Mouse (Mus musculus) embryonic facial prominence, embryonic 13.5 days (tissue): ENCODE measurements around the gene Nt5c2. TPM values are rescaled to one million over a fixed set of nuclear protein-coding genes. Genes with fewer than 3 reads are reported as not detected.

ENCODE experiments used
- ATAC-seq: fragments of 200-750 bp; cut with Nextera tagmentation; 2 replicates; pipeline ENCODE4 v1.8.0; 2017; ENCODE audit warnings: low read depth; ENCODE audit not compliant: insufficient number of reproducible peaks, insufficient read depth, low FRiP score, low TSS enrichment
- H3K27ac ChIP-seq: fragments of 300-500 bp; sonication (generic); 2 replicates; pipeline ENCODE4 v1.5.1; 2015; ENCODE audit warnings: moderate library complexity, mild to moderate bottlenecking, inconsistent platforms
- H3K27me3 ChIP-seq: fragments of 300-500 bp; sonication (generic); 2 replicates; pipeline ENCODE4 v1.6.1; 2015; ENCODE audit warnings: mild to moderate bottlenecking, inconsistent platforms
- H3K36me3 ChIP-seq: fragments of 300-500 bp; sonication (generic); 2 replicates; pipeline ENCODE4 v1.6.1; 2015; ENCODE audit warnings: mild to moderate bottlenecking, inconsistent platforms
- H3K4me1 ChIP-seq: fragments of 300-500 bp; sonication (generic); 2 replicates; pipeline ENCODE4 v1.6.1; 2015; ENCODE audit warnings: inconsistent platforms
- H3K4me2 ChIP-seq: fragments of 300-500 bp; sonication (generic); 2 replicates; pipeline ENCODE4 v1.6.1; 2015; ENCODE audit warnings: moderate library complexity, mild to moderate bottlenecking, inconsistent platforms
- H3K4me3 ChIP-seq: fragments of 300-500 bp; sonication (generic); 2 replicates; pipeline ENCODE4 v1.5.1; 2015; ENCODE audit warnings: mild to moderate bottlenecking, inconsistent platforms
- H3K9ac ChIP-seq: fragments of 300-500 bp; sonication (generic); 2 replicates; pipeline ENCODE4 v1.6.1; 2015; ENCODE audit warnings: mild to moderate bottlenecking, inconsistent platforms
- H3K9me3 ChIP-seq: fragments of 300-500 bp; sonication (generic); 2 replicates; pipeline ENCODE4 v1.6.1; 2016; ENCODE audit warnings: inconsistent platforms
- WGBS: fragments of 180-500 bp; shearing (Covaris S2); methylation state at CpG from one replicate; pipeline ENCODE4 v1.1.7; 2015; ENCODE audit warnings: mixed read lengths; 5-methylcytosine and 5-hydroxymethylcytosine counted together
- polyA plus RNA-seq: library from polyadenylated mRNA; unstranded; fragments of >200 nt; fragmentation: Nextera tagmentation; extraction: Ambion mirVana; gene quantifications from 2 replicates; pipeline ENCODE4 v1.2.1, GENCODE M21; 2015

Gene Nt5c2
- polyA plus RNA-seq, 1 experiment from 2014 or later: 77.3 TPM

DNA sequence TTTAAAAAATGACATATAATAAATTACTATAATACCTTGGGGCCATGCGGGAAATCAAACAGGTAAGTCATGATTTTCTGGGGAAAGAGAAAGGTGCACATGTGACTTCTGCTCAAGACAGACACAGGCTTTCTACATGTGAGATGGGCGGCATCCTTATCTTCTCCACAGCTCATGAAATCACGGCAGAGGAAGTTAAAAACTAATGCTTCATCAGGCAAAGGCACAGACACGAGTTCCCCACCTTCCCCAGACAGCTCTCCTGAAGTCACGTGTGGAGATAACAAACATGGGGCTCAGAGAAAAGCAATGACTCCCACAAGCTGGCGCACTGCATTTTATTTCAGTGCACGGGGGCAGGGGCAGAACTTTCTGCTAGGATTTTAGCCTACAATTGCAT lies 121.5 kb downstream of the Nt5c2 start:
- Histone ChIP-seq H3K36me3 (peaks cover 78% of the 10 kb centered on the region), H3K4me2 (no peak overlapping the region), H3K9me3 (peaks cover 4% of the 10 kb centered on the region; the same call in 1 of the 2 replicates)

DNA sequence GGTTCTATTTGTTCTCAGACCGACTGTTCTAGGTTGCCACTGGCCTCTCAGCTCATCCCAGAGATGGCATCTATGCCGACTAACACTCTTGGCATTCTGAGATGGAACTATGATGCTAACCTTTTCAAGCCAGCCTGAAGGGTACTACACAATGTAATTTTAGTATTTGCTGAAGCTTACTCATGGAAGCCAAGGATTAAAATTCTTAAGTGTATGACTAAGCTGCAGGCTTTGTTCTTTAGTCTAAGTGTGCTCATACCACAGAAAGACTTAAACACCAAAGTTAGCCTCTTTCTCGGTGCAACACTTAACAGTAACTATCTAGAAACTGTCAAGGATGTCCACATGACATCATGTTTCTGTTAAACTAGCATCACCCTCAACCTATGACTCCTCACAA lies 122.1 kb downstream of the Nt5c2 start:
- Histone ChIP-seq H3K27ac (no peak overlapping the region), H3K27me3 (no peaks in the 10 kb centered on the region), H3K36me3 (peaks cover 78% of the 10 kb centered on the region), H3K4me2 (no peak overlapping the region), H3K4me3 (no peak overlapping the region), H3K9me3 (peaks cover 4% of the 10 kb centered on the region; the same call in 1 of the 2 replicates), H3K4me1 (no peaks in the 10 kb centered on the region), H3K9ac (no peak overlapping the region)
- WGBS: 84% methylated on average over 3 of the region's 3 CpGs
- ATAC-seq: no peak

More for the DNA sequence above, 121.5 kb downstream of the Nt5c2 start:
- H3K9ac ChIP-seq: no peak overlapping the region
- WGBS: 93% methylated on average over 7 of the region's 7 CpGs
- H3K27ac ChIP-seq: no peak overlapping the region
- H3K4me1 ChIP-seq: no peaks in the 10 kb centered on the region
- ATAC-seq: no peak
- H3K27me3 ChIP-seq: no peaks in the 10 kb centered on the region
- no peak overlapping the region for H3K4me3 ChIP-seq

DNA sequence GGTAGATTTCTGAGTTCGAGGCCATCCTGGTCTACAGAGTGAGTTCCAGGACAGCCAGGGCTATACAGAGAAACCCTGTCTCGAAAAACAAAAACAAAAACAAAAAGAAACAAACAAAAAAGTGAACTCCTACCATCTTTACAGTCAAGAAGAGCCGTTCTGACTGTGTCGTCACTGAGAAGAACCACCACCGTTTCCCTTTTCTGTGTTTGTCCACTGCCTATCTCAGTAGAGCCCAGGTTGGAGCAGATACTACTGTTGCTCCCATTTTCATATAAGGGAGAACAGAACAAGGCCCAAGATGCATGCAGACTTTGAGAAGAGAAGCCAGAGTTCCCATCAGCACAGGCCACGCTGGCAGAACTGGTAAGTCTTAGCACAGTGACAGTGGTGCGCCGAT lies 124.3 kb downstream of the Nt5c2 start:
- Histone ChIP-seq H3K4me1 (no peaks in the 10 kb centered on the region), H3K36me3 (peaks cover 75% of the 10 kb centered on the region), H3K27me3 (no peaks in the 10 kb centered on the region), H3K4me2 (no peak overlapping the region), H3K9me3 (no peaks in the 10 kb centered on the region), H3K9ac (no peak overlapping the region), H3K4me3 (no peak overlapping the region), H3K27ac (no peak overlapping the region)
- WGBS: 94% methylated on average over 8 of the region's 8 CpGs
- ATAC-seq: no peak

DNA sequence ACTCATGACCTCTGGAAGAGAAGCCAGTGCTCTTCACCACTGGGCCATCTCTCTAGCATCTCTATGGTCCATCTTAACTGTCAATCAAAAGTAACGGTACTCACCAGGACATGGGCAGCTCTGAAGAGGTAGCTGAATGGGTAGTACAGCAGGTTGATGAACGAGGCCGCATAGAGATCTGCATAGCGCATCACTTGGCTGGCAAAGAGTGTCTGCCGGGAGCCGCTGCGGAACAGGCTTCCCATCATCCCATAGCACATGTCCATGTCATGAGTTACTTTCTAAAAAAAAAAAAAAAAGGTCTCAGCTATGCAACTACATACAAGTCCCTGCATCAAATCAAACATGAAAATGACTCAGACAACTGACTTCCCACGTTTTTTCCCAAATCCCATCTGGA lies 125.3 kb downstream of the Nt5c2 start:
- WGBS: 94% methylated on average over 8 of the region's 8 CpGs
- no peak overlapping the region for H3K4me2 ChIP-seq
- peaks cover 80% of the 10 kb centered on the region for H3K36me3 ChIP-seq
- H3K4me1 ChIP-seq: no peaks in the 10 kb centered on the region
- H3K4me3 ChIP-seq: no peak overlapping the region
- no peak overlapping the region for H3K9ac ChIP-seq
- H3K9me3 ChIP-seq: no peaks in the 10 kb centered on the region
- no peak for ATAC-seq
- H3K27ac ChIP-seq: no peak overlapping the region
- no peaks in the 10 kb centered on the region for H3K27me3 ChIP-seq

DNA sequence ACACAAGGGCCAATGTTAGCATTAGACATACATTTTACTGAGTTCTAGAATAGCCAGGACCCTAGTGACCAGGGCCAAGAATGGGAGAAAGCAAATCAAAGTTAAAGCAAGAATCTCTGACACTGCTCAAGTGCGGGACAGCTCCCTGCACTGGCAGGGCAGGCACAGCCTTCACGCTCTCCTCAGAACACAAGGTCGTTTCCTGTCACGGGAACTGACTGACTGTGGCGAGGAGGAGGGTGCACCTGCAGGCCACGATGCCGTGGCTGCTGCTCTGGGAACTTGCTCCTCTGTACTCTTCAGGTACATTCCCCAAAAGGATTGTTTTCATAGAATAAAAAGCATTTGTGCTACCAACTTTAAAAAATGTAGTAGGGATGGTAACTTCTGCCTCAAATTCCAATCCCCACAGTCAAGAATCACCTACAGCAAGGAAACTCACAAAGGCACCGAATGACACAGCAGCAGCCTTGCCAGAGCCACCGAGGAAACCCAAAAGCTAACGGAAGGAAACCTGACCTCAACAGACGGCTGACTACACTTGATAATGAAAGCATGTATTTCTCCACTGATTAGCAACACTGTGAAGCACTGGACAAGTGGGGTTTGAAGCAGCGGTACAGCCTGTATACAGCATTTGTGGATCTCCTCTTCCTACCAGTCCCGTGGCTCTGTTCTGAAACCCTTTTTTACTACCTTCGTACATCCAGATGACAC lies 127.0 kb downstream of the Nt5c2 start:
- no peak overlapping the region for H3K9ac ChIP-seq
- H3K27ac ChIP-seq: no peak overlapping the region
- H3K4me3 ChIP-seq: no peak overlapping the region
- H3K9me3 ChIP-seq: no peaks in the 10 kb centered on the region
- no peaks in the 10 kb centered on the region for H3K27me3 ChIP-seq
- no peak for ATAC-seq
- WGBS: 73% methylated on average over 14 of the region's 14 CpGs
- H3K4me2 ChIP-seq: no peak overlapping the region
- H3K4me1 ChIP-seq: no peaks in the 10 kb centered on the region
- H3K36me3 ChIP-seq: peaks cover 85% of the 10 kb centered on the region

DNA sequence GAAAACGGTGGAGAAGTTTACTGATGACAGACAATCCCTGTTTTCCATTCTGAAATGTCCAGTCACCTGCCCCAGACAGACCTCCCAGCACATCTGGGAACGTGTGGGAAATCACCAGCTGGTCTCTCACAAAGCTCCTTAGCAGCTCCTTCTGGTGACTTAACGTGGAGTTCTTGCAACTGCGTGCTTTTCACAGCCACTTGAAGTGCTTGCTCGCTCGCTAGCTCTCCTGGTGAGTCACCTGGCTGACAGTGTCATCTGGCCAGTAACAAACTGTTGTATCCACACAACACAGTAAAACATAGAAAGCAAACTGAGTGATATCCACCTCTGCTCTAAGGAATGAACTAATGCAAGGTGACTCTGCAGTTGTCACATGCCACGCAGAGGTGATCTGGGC lies 128.1 kb downstream of the Nt5c2 start:
- ATAC-seq: no peak
- Histone ChIP-seq H3K27ac (no peak overlapping the region), H3K9ac (no peak overlapping the region), H3K4me2 (no peak overlapping the region), H3K4me1 (no peaks in the 10 kb centered on the region), H3K4me3 (no peak overlapping the region), H3K36me3 (peaks cover 86% of the 10 kb centered on the region), H3K9me3 (no peaks in the 10 kb centered on the region), H3K27me3 (no peaks in the 10 kb centered on the region)
- WGBS: 89% methylated on average over 7 of the region's 7 CpGs

DNA sequence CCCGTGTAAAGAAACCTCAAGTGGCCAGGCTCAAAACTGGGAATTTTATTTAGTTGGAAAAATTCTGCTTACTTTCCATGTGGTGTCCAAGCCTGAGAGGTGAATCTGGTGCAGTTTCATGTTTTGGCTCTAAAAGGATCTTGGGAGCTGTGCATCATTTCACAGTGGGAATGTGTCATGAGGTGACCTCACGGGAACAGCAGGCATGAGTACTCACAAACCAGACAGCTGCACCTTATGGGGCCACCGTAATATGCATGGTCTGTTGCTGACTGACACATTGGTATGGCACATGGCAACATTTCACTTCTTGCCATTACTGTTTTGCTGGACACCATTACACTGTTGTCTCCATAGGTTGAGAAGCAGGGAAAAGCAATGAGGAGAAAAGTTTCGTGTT lies 129.6 kb downstream of the Nt5c2 start:
- Histone ChIP-seq H3K9ac (no peak overlapping the region), H3K27me3 (no peaks in the 10 kb centered on the region), H3K4me1 (no peaks in the 10 kb centered on the region), H3K4me2 (no peak overlapping the region), H3K27ac (no peak overlapping the region), H3K36me3 (peaks cover 77% of the 10 kb centered on the region), H3K4me3 (no peak overlapping the region), H3K9me3 (no peaks in the 10 kb centered on the region)
- 86% methylated on average over 4 of the region's 4 CpGs for WGBS
- ATAC-seq: no peak

DNA sequence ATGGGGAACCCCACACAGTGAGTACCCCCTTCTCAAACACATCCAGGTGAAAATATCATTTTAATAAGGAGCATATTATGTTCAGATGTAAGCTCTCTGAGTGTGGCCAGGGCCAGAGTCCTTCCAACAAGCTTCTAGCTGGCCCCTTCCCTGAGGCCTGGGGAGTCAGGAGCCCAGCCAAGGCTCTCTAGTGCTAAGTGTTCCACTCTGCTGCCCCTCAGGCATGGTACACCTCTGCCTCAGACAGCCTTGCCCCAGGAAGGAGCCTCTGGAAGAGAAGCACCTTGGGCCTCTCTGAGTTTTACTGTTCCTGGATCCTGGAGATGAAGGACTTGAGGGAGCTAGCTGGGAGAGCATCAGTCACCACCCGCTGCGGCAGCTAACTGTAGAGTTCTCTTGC lies 135.1 kb downstream of the Nt5c2 start:
- Histone ChIP-seq H3K9ac (no peak overlapping the region), H3K9me3 (no peaks in the 10 kb centered on the region), H3K4me3 (no peak overlapping the region), H3K27ac (no peak overlapping the region), H3K36me3 (peaks cover 32% of the 10 kb centered on the region), H3K27me3 (no peaks in the 10 kb centered on the region), H3K4me1 (no peaks in the 10 kb centered on the region), H3K4me2 (no peak overlapping the region)
- 93% methylated on average over 2 of the region's 2 CpGs for WGBS
- ATAC-seq: no peak

DNA sequence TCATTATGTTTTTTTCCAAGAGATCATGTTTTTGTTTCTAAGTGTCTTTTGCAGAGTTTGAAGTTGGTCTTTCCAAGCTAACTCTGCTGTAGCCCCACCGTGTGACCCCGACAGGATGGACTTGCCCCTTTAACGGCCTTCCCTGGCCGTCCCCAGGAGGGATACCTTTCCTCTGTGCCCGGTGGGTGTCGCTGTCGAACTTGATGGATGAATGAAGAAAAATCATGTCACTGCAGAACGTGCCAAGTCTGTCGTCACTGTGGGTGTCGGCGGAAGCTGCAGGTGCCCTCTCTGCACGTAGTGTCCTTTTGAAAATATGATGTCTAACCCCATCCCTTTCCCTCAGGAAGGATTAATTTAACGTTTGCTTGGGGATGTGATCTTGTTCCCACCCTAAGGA lies 136.6 kb downstream of the Nt5c2 start:
- H3K9ac ChIP-seq: no peak overlapping the region
- H3K4me1 ChIP-seq: no peaks in the 10 kb centered on the region
- no peak overlapping the region for H3K4me3 ChIP-seq
- no peaks in the 10 kb centered on the region for H3K9me3 ChIP-seq
- ATAC-seq: no peak
- WGBS: 59% methylated on average over 13 of the region's 13 CpGs
- H3K36me3 ChIP-seq: peaks cover 17% of the 10 kb centered on the region
- no peak overlapping the region for H3K27ac ChIP-seq
- H3K27me3 ChIP-seq: no peaks in the 10 kb centered on the region
- no peak overlapping the region for H3K4me2 ChIP-seq

DNA sequence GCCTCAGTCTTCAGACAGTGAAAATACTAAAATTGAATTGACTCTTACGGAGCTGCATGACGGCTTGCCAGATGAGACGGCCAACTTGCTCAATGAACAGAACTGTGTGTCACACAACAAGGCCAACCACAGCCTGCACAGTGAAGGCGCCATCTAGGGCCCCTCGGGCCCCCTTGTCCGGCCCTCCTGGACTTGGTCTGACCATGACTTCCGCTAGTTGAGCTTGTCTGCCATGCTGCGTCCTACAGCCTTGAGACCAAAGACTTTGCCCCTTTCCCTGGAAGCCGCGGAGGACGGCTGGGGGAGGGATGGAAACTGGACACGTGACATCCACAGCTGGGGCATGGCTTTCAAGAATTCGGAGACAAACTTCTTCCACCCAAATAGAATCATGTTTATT lies 137.1 kb downstream of the Nt5c2 start:
- H3K9me3 ChIP-seq: no peaks in the 10 kb centered on the region
- no peak overlapping the region for H3K27ac ChIP-seq
- H3K4me2 ChIP-seq: no peak overlapping the region
- H3K9ac ChIP-seq: no peak overlapping the region
- peaks cover 14% of the 10 kb centered on the region; the same call in 1 of the 2 replicates for H3K36me3 ChIP-seq
- H3K27me3 ChIP-seq: no peaks in the 10 kb centered on the region
- H3K4me1 ChIP-seq: no peaks in the 10 kb centered on the region
- 75% methylated on average over 13 of the region's 13 CpGs for WGBS
- ATAC-seq: no peak
- H3K4me3 ChIP-seq: no peak overlapping the region

DNA sequence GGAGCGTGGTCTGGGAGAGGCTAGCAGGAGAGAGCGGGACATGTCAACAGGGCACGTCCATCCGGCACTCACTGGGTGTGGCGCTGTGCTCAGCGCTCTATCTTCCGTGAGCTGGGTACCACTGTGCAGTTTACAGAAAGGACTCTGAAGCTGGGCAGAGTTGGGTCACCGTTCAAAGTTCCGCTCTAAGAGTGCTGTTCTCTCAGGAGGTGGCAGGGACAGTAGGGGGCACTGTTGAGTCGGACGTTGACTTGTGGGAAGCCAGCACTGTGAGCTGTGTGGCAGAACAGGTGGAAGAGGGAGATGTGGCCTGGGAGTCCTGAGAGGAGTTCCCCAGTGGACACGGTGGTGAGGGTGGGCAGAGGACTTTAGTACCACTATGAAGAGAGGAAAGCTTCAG lies 139.2 kb downstream of the Nt5c2 start:
- no peak overlapping the region for H3K4me3 ChIP-seq
- no peak for ATAC-seq
- 40% methylated on average over 12 of the region's 12 CpGs for WGBS
- no peaks in the 10 kb centered on the region for H3K9me3 ChIP-seq
- H3K4me2 ChIP-seq: no peak overlapping the region
- H3K9ac ChIP-seq: no peak overlapping the region
- H3K27ac ChIP-seq: no peak overlapping the region
- H3K36me3 ChIP-seq: no peaks in the 10 kb centered on the region
- no peaks in the 10 kb centered on the region for H3K4me1 ChIP-seq
- H3K27me3 ChIP-seq: no peaks in the 10 kb centered on the region

DNA sequence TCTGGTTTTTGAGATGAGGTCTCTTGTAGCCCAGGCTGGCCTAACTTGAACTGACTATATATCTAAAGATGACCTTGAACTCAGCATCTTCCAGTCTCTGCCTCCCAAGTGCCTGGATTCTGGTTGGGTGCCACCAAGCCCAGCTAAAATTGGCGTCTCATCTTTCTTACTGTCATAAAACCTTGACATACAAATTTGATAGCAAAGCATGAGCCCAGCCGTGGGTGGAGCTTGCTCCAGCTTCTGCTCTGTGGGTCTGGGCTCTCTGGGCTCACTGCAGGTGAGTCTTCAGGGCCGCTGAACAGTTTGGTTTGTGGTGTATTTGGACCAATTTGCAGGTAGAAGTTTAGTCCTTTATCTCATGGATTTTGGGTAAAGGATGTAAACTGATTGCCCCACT lies 141.0 kb downstream of the Nt5c2 start:
- H3K4me1 ChIP-seq: no peaks in the 10 kb centered on the region
- H3K36me3 ChIP-seq: no peaks in the 10 kb centered on the region
- H3K4me2 ChIP-seq: no peak overlapping the region
- 77% methylated on average over 3 of the region's 3 CpGs for WGBS
- no peaks in the 10 kb centered on the region for H3K27me3 ChIP-seq
- H3K27ac ChIP-seq: no peak overlapping the region
- no peaks in the 10 kb centered on the region for H3K9me3 ChIP-seq
- ATAC-seq: no peak
- H3K4me3 ChIP-seq: no peak overlapping the region
- H3K9ac ChIP-seq: no peak overlapping the region
